Mouse (Mus musculus) cerebellum, adult 2 months (tissue): ENCODE measurements around the gene Flot2. TPM values are rescaled to one million over a fixed set of nuclear protein-coding genes. Genes with fewer than 3 reads are reported as not detected.

Experiments used
- DNase-seq, 2 experiments: peaks; one replicate each; pipeline ENCODE4 v3.0.0; 2021
- H3K27ac ChIP-seq: fragments of 200-500 bp; 2 replicates; pipeline ENCODE4 v1.5.1; 2012; ENCODE audit warnings: low read length, control low read depth, inconsistent platforms; ENCODE audit not compliant: insufficient read depth
- H3K27me3 ChIP-seq: fragments of 200-500 bp; 2 replicates; pipeline ENCODE4 v1.6.1; 2012; ENCODE audit warnings: inconsistent platforms, mild to moderate bottlenecking, low read length, moderate library complexity; ENCODE audit not compliant: control insufficient read depth, insufficient read depth
- H3K4me1 ChIP-seq: fragments of 200-500 bp; 2 replicates; pipeline ENCODE4 v1.6.1; 2011; ENCODE audit warnings: low read length; ENCODE audit not compliant: control insufficient read depth, insufficient read depth
- H3K4me3 ChIP-seq: fragments of 200-500 bp; replicated peaks from 2 replicates; pipeline ENCODE3; 2011; ENCODE audit warnings: mild to moderate bottlenecking, low read depth, low read length, control low read depth; ENCODE audit not compliant: insufficient read depth
- CTCF ChIP-seq: fragments of 200-500 bp; IDR thresholded peaks from 2 replicates; pipeline ENCODE4 v1.5.1; 2011; ENCODE audit warnings: low read depth, mild to moderate bottlenecking, control low read depth, low read length, moderate library complexity, borderline replicate concordance; ENCODE audit not compliant: insufficient read depth
- POLR2A ChIP-seq: fragments of 200-500 bp; IDR thresholded peaks from 2 replicates; pipeline ENCODE4 v1.6.1; 2011; ENCODE audit warnings: low read length, control low read depth, borderline replicate concordance; ENCODE audit not compliant: insufficient read depth
- WGBS: fragments of 180-500 bp; shearing (Covaris S2); methylation state at CpG from one replicate; pipeline ENCODE4 v1.1.7; 2018; 5-methylcytosine and 5-hydroxymethylcytosine counted together
- polyA plus RNA-seq: library from polyadenylated mRNA; depleted of rRNA; stranded (reverse); fragments of >200 nt; gene quantifications from 2 replicates; pipeline ENCODE4 v1.2.3, GENCODE M21; 2012; rRNA removed

Gene Flot2
- polyA plus RNA-seq = 134 and 135 TPM in 2 replicates

DNA sequence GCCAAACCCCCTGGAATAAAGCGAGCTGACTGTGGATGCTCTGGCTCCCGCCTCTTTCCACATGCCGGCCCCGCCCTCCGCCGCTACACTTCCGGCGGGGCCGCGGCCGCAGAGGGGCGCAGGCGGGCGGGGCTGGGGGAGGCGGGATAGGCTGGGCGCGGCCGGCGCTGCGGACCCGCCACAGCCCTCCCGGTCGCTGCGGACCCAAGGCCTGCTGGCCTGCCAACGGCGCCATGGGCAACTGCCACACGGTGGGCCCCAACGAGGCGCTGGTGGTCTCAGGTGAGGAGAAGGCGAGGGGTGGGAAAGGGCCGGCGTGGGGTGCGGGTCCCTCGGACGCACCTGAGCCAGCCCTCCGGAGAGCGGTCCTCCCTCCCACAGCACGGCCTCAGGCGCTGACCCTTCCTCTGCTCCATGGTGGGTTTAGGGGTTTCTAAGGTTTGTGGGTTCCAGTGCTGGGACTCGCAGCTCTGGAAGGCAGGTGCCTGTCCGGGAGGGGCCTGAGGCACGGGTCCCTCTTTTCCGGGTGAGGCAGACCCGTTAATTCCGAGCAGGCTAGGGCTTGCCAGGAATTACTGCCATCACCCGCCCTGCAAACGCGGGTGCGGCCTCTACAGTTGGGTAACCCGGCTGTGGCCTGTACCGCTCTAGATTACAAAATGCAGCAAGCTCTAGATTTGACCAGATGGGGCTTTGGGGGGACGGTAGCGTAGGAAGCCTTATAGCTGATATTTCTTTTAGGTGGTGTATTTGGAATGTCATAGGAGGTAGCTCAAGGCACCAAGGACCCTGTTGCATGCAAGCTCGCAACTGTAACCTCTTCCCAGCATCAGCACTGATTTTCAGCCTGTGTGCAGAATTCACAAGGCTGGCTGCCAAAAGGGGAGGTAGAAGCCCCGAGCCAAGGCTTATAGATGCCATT, at the start of gene Flot2:
Flot2 (plus strand) TSS at position 101 of the 922 bp plus-strand sequence.
- Histone ChIP-seq H3K27ac (peak within 1 kb of the TSS; percentile 91), H3K27me3 (no peaks in the 10 kb centered on the region), H3K4me1 (peaks cover 2% of the 10 kb centered on the region), H3K4me3 (peak within 1 kb of the TSS; percentile 91)
- TF ChIP-seq CTCF = no peak
- TF ChIP-seq POLR2A = no peak
- peak; percentile 61 to 65 for DNase-seq
- WGBS = 2% methylated on average over 55 of the region's 55 CpGs

- no peak overlapping the region for H3K27ac ChIP-seq
- H3K27me3 ChIP-seq = no peaks in the 10 kb centered on the region
- peaks cover 10% of the 10 kb centered on the region; the same call in 1 of the 2 replicates for H3K4me1 ChIP-seq
- no peak for TF ChIP-seq POLR2A
- TF ChIP-seq CTCF = no peak
- no peak overlapping the region for H3K4me3 ChIP-seq
- peak; percentile 55 to 84 for DNase-seq
- 30% methylated on average over 13 of the region's 13 CpGs for WGBS
These were observed 48.5 kb upstream of the Flot2 start for GRCm38 (mm10) chr11:77989071-77989690.

DNA sequence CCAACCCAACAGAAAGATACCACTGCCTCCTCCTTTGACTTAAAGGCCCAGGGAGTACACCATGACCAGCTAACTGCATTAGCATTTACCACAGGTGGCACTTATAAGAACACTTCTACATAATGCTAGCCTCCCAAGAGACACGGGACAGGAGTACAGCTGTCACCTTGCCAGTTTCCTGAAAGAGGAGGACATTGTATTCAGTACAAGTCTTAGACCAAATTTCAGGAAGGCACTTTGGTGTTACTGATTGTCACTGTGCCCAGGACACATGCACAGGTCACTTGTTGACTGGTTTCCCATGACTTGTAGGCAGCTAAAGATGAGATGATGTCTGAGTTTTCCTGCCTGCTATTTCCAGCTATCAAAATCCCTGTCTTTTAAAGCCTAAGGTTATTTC, 42.2 kb upstream of the Flot2 start:
- no peaks in the 10 kb centered on the region for H3K4me1 ChIP-seq
- H3K4me3 ChIP-seq = no peak overlapping the region
- H3K27ac ChIP-seq = no peak overlapping the region
- TF ChIP-seq POLR2A (no peak), CTCF (no peak)
- 17% methylated on average over 1 of the region's 1 CpGs for WGBS
- H3K27me3 ChIP-seq = no peaks in the 10 kb centered on the region
- DNase-seq = no peak

GRCm38 (mm10) chr11:78006446-78006845, 31.3 kb upstream of the Flot2 start:
- Histone ChIP-seq H3K27me3 (no peaks in the 10 kb centered on the region), H3K27ac (no peak overlapping the region), H3K4me3 (no peak overlapping the region), H3K4me1 (no peaks in the 10 kb centered on the region)
- 60% methylated on average over 5 of the region's 5 CpGs for WGBS
- TF ChIP-seq CTCF (no peak), POLR2A (no peak)
- no peak for DNase-seq

DNA sequence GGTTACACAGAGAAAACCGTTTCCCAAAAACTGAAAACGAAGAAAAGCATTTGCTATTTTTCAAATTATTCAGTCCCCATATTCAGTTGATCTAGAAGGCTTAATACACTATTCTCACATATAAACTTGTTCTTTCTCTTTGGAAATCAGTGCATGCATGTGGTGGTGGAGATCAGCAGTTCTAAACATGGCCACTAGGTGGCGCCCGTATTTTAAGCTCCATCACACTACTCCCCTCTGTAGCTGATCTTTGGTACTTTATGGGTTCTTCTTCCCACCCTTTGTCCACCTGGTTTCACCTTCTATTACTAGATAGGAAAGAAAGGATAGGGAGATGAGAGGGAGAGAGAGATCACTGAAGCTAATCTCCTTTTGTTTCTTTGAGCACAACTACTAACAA, 18.1 kb upstream of the Flot2 start:
- no peaks in the 10 kb centered on the region for H3K4me1 ChIP-seq
- no peaks in the 10 kb centered on the region for H3K27me3 ChIP-seq
- H3K4me3 ChIP-seq = no peak overlapping the region
- no peak overlapping the region for H3K27ac ChIP-seq
- WGBS = 24% methylated on average over 4 of the region's 4 CpGs
- TF ChIP-seq CTCF (peak; percentile 79), POLR2A (no peak)
- peak; percentile 58 to 75 for DNase-seq

- Histone ChIP-seq H3K4me1 (no peaks in the 10 kb centered on the region), H3K27me3 (no peaks in the 10 kb centered on the region), H3K4me3 (no peak overlapping the region), H3K27ac (no peak overlapping the region)
- TF ChIP-seq CTCF = peak; percentile 52; the same call in 1 of the 2 replicates
- no peak for TF ChIP-seq POLR2A
- no peak for DNase-seq
- 45% methylated on average over 8 of the region's 8 CpGs for WGBS
These were observed 14.1 kb upstream of the Flot2 start for GRCm38 (mm10) chr11:78023607-78024006.

DNA sequence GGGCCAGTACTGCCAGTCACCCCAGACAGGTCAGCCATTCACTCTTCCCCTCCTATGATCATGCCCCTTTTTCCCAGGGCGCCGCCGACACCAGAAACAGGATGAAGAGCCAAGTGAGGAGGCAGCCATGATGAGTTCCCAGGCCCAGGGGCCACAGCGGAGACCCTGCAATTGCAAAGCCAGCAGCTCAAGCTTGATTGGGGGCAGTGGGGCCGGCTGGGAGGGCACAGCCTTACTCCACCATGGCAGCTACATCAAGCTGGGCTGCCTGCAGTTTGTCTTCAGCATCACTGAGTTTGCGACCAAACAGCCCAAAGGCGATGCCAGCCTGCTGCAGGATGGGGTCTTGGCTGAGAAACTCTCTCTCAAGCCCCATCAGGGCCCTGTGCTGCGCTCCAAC, 8.5 kb upstream of the Flot2 start:
- WGBS = 68% methylated on average over 8 of the region's 8 CpGs

More for the DNA sequence above, 8.5 kb upstream of the Flot2 start:
- no peak for DNase-seq
- no peak overlapping the region for H3K4me3 ChIP-seq
- TF ChIP-seq CTCF = no peak
- TF ChIP-seq POLR2A = no peak
- H3K27ac ChIP-seq = no peak overlapping the region
- no peaks in the 10 kb centered on the region; the same call in none of the 2 replicates for H3K4me1 ChIP-seq
- no peaks in the 10 kb centered on the region for H3K27me3 ChIP-seq
